Mouse (Mus musculus) heart, adult 9 months (tissue): Measurements from ENCODE around the gene 1810013L24Rik.
A peak's percentile ranks its signal among the peaks of the same experiment; 100 is the strongest.
"Not testable (repeated sequence)": the region's sequence is repeated elsewhere in the genome, so short reads cannot be mapped to it uniquely, and the experiment has no call there.

ENCODE experiments used
- DNase-seq, 2 experiments: peaks; one replicate each; pipeline ENCODE4 v3.0.0; 2022; ENCODE audit warnings: low spot score in 2 of 2

The 1810013L24Rik gene

DNA sequence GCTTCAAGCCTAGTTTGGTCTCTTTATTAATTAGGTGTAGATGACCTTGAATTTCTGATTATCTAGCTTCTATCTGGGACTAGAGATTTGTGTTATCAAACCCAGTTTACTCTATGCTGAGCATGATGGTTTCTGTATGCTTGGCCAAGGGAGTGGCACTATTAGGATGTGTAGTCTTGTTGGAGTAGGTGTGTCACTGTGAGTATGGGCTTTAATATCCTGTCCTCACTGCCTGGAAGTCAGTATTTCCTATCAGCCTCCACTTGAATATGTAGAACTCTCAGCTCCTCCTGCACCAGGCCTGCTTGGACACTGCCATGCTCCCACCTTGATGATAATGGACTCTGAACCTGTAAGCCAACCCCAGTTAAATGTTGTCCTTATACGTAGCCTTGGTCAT is 7.0 kb downstream of the 1810013L24Rik start:
- no peak for DNase-seq

DNA sequence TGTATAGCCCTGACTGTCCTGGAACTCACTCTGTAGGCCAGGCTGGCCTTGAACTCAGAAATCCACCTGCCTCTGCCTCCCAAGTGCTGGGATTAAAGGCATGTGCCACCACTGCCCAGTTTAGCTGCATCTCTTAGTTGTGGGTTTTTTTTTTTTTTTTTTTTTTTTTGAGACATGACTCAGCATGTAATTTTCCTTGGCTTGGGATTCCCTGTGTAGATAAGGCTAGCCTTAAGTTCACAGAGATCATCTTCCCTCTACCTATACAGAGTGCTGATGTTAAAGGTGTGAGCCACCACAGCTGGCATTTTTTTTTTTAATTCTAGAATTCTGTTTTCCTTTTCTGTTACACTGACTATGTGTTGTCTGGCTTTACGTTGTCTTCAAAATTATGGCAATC is 7.7 kb downstream of the 1810013L24Rik start:
- no peak for DNase-seq

DNA sequence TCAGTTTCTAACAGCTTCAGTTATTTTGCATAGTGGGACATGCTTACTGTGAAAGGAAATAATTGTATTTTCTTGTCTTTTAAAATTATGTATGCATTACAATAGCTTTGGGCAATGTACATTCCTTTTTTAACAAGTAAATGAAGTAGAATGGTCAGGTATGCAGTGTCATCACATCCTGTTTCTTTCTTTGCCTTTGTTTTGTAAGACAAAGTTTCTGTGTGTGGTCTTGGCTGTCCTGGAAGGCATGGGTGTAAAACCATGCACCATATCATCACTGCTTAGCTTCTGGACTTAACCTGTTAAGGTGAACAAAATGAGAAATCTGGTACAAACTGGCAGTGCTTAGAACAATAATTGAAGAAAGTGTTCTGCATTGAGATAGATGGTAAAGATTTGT is 9.0 kb downstream of the 1810013L24Rik start:
- no peak for DNase-seq

DNA sequence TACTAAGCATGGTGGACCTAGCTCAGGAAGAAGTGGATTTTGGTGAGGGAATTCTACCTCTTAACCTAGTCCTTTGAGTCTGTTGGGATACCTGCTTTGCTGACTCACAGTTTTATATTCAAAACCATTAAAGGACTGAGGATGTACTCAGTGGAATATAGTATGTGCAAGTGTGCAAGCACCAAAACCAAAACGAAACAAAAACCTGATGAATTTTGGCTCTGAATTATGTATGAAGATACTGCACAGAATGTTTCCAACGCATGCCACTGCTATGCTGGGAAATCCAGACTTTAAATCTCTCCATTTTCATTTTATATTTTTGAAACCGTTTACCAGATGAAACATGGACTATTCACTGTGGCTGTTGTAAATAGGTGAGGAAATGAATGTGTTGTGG is 10.7 kb downstream of the 1810013L24Rik start:
- no peak for DNase-seq

DNA sequence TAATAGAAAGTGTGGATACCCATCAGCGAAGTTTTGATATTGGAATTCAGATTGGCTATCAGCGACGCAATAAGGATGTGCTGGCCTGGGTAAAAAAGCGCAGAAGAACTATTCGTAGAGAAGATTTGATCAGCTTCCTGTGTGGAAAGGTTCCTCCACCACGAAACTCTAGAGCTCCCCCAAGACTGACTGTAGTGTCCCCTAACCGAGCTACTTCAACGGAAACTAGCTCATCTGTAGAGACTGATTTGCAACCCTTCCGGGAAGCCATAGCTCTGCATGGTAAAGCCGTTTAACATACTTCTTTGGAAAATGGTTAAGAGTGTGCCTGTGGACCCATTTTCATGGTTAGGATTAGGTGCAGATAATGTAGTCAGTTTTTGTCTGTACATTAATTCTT is 13.1 kb downstream of the 1810013L24Rik start:
- no peak for DNase-seq

DNA sequence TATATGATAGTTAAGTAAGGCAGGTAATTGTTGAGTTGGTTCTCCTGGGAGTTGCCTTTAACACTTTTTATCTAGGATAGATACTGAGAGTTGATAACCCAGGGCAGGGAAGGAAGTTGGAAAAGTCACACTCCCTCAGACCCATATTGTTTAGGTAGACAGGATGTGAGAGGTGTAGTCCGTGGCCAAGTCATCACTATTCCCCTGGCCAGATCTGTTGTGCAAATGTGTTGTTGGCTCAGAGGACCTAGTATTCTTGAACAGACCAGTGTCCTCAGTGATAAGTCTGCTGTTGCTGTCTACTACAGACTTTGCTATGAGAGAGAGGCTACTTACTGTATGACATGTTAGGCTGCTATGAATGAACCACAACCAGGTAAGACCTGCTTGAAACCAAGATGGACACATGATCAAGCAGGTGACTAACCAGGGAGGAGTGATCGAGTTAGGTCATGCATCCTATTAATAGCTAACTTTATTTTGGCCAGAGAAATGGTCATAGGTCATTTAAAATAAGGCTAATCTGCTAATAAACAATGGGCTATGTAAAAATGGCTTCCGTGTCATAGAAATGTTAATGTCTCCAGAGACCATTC is 13.8 kb downstream of the 1810013L24Rik start:
- peak; percentile 28 to 54 for DNase-seq

DNA sequence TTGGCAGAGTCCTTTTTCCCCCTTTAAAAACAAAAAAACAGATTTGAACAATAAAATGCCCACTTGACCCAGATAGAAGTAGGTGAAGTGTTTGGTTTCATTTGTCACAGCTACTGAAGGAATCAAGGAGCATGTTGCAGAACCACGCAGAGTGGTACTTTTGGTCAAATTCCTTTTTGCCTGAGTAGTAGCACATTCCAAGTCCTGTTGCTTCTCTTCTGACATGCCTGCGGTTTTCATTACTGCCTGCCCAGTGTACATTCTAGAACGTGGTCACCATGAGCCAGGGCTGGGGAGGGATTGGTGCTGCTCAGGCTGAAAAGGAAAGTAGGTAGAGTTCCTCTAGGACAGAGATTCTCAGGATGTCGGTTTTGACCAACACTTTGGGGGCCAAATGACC is 16.1 kb downstream of the 1810013L24Rik start:
- DNase-seq: no peak

DNA sequence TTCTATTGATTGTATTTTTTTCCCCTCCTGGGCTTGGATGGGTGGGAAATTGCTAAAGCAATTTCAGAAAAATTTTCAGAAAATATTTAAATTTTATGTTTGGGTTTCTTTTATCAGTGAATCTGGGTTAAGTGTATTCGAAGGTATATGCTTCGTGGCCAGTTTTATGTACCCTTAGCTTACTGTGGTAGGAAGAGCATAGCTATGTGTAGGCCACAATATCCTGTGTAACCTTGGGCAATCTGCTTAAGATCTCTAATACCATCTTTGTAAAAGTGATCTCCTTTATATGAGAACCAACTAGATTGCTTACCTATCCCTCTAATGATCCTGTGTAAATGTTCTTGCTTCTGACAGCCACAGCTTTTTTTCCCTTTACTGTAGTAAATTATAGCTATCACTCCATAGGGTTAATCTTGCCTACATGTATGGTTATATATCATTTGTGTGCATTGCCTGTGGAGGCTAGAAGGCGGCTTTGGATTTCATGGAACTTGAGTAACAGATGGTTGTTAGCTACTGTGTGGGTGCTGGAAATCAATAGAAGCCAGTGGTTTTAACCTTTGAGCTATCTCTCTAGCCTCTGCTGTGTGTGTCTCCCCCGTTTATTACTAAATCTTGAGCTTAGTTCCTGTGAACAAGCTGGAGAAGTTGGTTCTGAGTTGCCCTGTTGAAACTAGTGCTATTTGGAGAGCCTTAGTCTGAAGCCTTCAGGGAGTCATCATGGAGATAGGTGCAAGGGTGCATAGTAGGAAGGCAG is 18.6 kb downstream of the 1810013L24Rik start:
- DNase-seq: no peak

DNA sequence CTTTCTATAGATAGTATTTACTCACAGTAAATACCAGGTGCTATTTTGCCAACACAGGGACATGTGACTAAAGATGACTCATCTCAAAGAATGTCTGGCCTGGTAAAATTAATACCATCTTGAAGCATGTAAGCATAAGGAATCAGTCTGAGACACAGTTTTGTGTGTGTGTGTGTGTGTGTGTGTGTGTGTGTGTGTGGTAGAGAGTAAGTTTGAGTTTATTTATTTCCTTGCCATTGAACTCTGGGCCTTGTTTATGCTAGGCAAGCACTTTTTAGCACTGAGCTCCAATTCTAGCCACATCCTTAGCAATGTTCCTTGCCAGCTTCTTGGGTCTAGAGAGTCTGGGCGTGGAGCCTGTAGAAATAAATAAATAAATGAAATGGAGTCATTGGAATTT is 20.0 kb downstream of the 1810013L24Rik start:
- no peak for DNase-seq

DNA sequence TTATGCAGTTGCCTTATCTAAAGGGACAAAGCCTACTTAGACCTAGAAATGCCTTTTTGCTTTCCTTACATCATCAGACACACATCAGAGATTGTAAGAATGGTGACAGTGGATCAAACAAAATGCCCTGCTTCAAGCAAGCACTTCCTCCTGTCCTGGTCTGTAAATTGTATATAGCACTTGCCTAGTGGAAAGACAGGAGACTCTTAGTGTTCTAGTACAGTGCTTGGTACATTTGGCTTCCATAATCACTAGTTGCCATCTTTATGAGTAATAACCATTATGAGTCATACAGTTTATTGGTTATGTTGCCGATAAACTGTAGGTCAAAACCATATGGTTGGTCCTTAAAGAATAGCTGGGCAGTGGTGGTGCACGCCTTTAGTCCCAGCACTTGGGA is 25.2 kb downstream of the 1810013L24Rik start:
- no peak for DNase-seq

DNA sequence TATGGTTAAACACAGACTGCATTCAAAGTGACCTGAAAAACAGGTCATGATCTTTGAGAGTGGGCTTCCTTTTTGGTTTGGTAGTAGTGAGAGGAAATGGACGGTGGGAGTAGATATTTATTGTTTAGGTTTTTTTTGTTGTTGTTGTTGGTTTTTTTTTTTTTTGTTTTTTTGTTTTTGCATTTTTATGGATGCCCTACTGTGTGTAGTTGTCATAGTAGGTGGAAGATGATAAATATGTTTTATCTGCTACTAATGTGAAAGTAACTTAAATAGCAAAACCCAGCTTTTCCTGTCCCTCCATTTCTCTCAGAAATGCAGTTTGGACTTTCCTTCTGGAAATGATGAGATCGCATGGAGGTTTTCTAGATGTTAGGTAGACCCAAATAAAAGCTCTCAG is 26.9 kb downstream of the 1810013L24Rik start:
- no peak for DNase-seq

DNA sequence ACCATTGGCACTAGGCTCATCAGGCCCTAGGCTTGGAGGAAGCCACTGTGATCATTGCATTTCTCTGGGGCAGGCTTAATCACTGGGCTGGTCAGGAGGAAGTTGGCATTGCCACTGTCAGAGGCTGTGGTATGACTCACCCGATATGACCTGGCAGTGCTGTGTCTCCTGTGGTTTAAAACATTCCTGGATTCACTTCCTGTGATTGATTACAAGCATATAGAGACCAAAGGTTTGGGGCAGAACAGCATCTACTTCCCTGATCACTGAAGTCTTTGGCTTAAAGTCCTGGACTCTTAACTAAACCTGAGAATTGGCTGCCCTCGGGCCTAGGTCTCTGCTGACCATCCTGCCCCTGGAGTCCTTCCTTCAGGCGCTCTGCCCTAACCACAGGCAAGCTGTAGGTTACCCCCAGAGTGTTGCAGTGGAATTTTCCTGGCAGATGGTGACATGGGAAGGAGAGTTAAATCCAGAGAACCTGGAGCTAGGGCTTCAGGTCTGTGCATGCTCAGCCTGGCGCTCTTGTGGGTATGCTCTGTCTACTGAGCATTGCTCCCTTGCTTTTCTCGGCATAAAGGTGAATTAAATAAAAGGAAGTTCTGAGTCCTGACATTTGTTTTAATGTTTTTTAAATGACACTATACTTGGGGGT is 32.6 kb downstream of the 1810013L24Rik start:
- peak; percentile 26 to 42 for DNase-seq

DNA sequence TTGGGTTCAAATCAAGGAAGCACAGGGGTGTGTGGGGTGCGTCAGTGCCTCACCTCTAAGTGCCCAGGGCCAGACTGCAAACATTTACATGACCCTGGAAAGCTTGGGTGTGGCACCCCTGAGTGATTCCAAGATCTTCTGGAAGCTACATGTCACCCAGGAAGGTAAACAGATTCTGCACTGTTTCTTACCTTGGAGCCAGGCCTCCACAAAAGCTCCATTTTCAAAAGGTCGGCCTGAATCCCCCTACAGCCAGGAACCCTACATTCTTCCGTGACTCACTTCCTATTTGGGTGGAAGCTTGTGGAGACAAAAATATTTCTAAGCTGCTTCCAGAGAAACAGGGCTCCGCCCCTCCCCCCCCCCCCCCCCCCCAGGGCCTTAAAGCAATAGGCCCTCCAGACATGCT is 34.3 kb downstream of the 1810013L24Rik start:
- DNase-seq: peak; percentile 59 to 76

DNA sequence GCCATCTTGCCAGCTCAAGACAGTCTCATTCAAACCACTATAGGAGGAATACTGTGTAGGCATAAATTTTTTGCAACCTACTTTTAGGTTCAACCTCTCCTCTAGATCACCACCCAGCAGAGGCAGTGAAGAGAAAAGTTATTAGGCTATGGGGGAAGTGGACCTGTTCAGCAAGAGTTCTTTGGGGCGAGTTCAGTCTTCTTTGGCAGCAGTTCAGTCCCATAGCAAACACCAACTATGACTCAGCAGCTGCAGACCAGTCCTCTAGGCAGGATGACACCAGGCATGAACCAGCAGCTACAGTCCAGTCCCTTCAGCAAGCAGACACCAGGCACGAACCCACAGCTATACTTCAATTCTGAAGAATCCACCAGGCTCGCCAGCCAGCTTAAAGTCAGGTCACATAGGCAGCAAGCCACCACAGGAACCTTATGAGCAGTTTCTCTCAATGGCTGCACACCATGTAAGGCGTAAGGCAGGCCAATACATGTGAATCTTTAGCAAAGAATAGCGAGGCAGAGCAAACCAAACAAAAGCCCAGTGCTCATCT is 37.6 kb downstream of the 1810013L24Rik start:
- no peak for DNase-seq

DNA sequence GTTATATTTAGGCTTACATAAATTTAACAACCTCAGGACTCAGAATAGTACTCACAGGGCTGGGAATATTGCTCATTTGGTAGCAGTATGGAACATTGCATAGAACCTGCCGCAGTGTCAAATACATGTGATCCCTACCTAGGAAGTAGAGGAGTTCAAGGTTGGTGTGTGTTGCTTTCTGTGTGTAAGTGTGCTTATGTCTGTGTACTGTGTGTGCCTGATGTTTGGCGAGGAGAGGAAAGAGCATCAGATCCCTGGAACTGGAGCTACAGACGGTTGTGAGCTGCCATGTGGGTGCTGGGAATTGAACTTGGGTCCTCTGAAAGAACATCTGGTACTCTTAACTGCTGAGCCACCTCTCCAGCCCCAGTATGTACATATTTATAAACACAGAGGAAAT is 38.6 kb downstream of the 1810013L24Rik start:
- DNase-seq: no peak

DNA sequence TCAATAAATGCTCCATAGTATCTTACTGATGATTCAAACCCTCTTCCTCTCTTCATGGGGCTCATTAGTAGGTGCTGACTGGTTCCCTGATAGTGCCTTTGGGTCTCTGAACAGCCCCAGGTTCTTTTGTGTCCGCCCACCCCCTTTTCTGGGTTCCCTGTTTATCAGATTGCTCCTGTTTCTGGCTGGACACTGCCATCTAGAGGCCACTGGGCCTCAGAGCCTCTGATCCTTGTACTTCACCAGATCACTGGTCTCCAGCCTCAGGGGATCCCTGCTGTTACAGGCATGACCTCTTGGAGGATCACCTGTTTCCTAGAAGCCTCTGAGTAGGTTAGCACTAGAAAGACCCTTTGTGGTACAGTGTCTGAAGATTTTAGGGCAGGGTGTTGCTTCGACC is 39.8 kb downstream of the 1810013L24Rik start:
- DNase-seq: peak; percentile 50 to 73

DNA sequence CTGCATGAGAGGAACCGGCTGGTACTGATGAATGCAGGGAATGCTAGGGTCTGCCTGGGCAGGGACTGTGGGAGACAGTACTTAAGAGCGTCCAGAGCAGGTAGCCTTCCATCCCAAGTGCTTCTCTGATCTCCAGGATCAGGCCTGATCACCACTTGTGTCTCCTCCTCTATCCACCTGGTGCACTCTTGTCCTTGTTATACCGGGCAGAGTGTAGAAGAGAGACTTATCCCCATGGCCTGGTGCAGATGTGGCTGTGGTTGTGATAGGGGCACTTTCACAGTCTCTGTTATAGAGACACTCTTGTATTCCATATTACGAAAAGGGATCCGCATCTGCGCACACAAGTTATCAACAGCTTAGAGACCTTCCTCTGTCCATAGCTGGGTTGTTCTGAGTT is 41.5 kb downstream of the 1810013L24Rik start:
- no peak for DNase-seq

DNA sequence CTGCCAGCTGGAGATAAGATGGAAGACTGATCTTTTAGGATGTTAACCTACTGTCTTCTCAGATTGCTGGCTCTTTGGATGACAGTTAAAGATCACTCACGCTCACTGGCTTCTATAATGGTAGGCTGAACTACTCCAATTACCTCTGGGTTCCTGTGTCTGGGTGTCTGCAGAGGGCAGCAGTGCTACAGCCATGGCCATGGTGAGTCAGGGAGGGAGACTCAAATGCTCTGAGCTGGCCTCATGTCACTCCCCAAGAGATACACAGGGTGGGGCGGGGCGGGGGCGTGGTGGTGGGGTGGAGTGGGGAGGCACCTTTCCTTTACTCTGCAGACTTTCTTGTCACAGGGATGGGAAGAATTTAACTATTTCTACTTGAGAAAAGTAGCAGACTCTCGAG is 42.1 kb downstream of the 1810013L24Rik start:
- DNase-seq: no peak

DNA sequence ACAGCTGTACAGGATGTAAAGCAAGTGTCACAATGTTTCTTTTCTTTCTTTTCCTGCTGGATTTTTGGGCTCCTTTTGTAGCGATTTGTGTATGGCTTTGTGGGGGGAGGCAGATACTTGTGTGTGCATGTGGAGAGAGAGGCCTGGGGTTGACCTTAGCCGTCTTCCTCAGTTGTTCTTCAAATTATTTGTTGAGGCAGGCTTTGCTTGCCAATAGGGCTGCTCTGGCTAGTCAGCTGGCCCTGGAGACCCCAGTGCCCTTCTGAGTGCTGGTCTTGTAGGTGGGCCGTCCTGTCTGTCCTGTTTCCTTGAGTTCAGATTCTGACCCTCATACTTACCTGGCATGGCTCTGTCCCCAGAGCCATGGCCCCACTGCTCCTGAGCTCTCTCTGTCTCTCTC is 42.6 kb downstream of the 1810013L24Rik start:
- no peak for DNase-seq

DNA sequence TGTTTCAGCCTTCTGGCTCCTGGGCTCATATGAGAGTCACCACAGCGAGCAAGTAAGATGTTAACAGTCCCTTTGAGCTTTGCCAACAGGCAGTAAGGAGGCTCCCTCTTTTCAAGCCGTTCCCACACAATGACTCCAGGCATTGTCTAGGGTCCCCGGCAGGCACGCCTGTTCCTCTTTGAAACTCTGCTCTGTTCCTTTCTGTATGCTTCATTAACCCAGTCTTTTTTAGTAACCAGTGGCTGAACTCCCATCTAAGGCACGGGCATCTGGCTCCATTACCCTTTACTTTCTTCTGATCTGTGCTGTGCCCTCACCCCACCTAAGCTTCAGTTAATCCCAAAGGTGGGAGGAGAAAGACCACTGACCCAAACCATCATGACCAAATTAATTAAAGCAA is 50.2 kb downstream of the 1810013L24Rik start:
- DNase-seq: no peak

DNA sequence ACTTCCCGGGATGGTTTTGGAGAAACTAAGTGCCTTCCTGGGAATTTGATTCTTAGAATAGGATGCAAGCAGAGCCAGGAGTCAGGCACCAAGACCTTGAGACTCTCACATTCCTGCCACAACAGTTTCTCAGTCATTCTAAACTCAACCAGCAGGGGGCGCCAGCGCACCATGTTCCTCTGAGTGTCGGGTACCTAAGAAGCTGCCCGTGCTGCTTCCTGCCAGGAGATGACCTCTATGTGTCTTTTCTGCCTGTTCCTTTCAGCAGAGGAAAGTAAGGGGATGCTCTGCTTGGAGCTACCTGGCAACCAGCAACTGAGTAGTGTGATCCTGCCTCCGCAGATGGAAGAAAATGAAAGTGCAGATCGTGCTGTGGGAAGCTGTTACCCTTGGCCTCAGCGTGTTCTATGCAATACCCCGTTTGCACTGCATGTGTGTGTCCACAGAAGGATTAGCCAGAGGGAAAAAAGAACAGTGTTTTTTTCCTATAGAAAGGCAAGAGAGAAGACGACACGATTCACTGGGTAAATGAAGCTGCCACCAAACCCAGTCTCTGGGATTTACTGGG is 53.9 kb downstream of the 1810013L24Rik start:
- DNase-seq: peak; percentile 41 to 60

DNA sequence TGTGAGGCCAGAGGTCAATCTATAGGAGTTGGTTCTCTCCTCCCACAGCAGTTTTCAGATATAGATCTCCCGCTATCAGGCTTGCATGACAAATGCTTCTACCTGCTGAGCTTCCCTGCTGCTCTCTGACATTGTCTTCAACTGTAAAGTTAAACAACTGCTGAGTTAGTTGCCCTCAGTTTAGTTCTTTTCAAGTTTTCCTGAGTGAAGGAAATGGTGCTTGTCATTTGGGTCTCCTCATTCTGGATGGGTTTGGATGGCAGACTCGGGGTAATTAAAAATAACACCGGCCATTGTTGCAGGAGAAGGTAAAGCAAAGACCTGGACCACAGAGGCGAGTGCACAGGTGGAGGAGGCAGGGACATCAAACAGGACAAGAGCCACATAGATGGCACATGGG is 64.3 kb downstream of the 1810013L24Rik start:
- not testable (repeated sequence) for DNase-seq
